ENCODE assay signal across 30 mouse cellular contexts in genomic region chr9:35486616-35487015, GRCm38 (mm10). TPM values are rescaled to one million over a fixed set of nuclear protein-coding genes. Genes with fewer than 3 reads are reported as not detected.
"Had no signal": no experiment of that assay in that cellular context is flagged by ENCODE, and none has a peak within 500 bp of the region (broad histone marks: within the 10 kb centered on the region; RNA-seq: fewer than 3 reads in every experiment).

No protein-coding gene starts in this region.

- H3K9ac ChIP-seq: limb, embryonic 12.5 days; limb, embryonic 15.5 days; liver, embryonic 14.5 days; liver, postnatal 0 days; lung, embryonic 14.5 days had no signal

- ATAC-seq: liver, postnatal 0 days had no signal

- H3K27me3 ChIP-seq: limb, embryonic 12.5 days; limb, embryonic 15.5 days had no signal

- H3K4me2 ChIP-seq: limb, embryonic 12.5 days; limb, embryonic 15.5 days; liver, embryonic 11.5 days; lung, embryonic 14.5 days; midbrain, embryonic 11.5 days had no signal

- H3K27ac ChIP-seq: left cerebral cortex, adult 2 months; limb, embryonic 12.5 days; liver, embryonic 14.5 days; stomach, postnatal 0 days had no signal

- DNase-seq: kidney, adult 2 months; kidney, postnatal 10 days; kidney, postnatal 36 days; layer of hippocampus, postnatal 36 days; left cerebral cortex, postnatal 4 days; liver, postnatal 0 days; lung, embryonic 14.5 days; lung, postnatal 14 days; lung, postnatal 4 days; midbrain, embryonic 14.5 days; thymus, adult 2 months; thymus, postnatal 14 days; thymus, postnatal 4 days had no signal

- H3K4me3 ChIP-seq: left cerebral cortex, adult 2 months; limb, embryonic 12.5 days; limb, embryonic 15.5 days had no signal

- H3K9me3 ChIP-seq: limb, embryonic 12.5 days; limb, embryonic 15.5 days had no signal

RNA-seq across cellular contexts. Expression of gene Gm1113, which starts 31.5 kb away (rescaled TPM):
- total RNA-seq: layer of hippocampus, adult 8-10 months; layer of hippocampus, postnatal 10 days; layer of hippocampus, postnatal 36 days; left cerebral cortex, adult 2 months; left cerebral cortex, postnatal 10 days; left cerebral cortex, postnatal 4 days; megakaryocyte progenitor cell, adult 5-6 weeks; megakaryocyte-erythroid progenitor cell, adult 5-6 weeks; midbrain, postnatal 0 days had no signal
- polyA plus RNA-seq: kidney, adult 2 months; kidney, embryonic 14.5 days; limb, embryonic 12.5 days; limb, embryonic 15.5 days; liver, embryonic 11.5 days; liver, embryonic 14.5 days; liver, postnatal 0 days; lung, embryonic 14.5 days; midbrain, embryonic 11.5 days; midbrain, embryonic 14.5 days; midbrain, postnatal 0 days; neural tube, embryonic 11.5 days; neural tube, embryonic 14.5 days; stomach, embryonic 14.5 days; stomach, postnatal 0 days; thymus, adult 2 months had no signal
